Mouse (Mus musculus): ENCODE results near the gene Ide. TPM values are rescaled to one million over a fixed set of nuclear protein-coding genes. Genes with fewer than 3 reads are reported as not detected.

Ide gene
- polyA plus RNA-seq (2017; shearing (Covaris generic)) = 10 to 100 TPM; 62.6 to 67.5 TPM

- ATAC-seq = no peak
Observed at GRCm38 (mm10) chr19:37337752-37338151, at the start of gene Ide. Ide (minus strand) TSS chr19:37337852.

GRCm38 (mm10) chr19:37386126-37386525, 48.5 kb upstream of the Ide start:
- ATAC-seq = no peak

- no peak for ATAC-seq
Observed at GRCm38 (mm10) chr19:37378816-37379215, 41.2 kb upstream of the Ide start.

GRCm38 (mm10) chr19:37377404-37377990, 39.8 kb upstream of the Ide start:
- no peak for ATAC-seq

- ATAC-seq = no peak
Observed at GRCm38 (mm10) chr19:37376841-37377240, 39.2 kb upstream of the Ide start.

GRCm38 (mm10) chr19:37375755-37376615, 38.3 kb upstream of the Ide start, which contains the start of gene Kif11:
Kif11 (plus strand) TSS chr19:37376403.
- peak; percentile 92 for ATAC-seq

- ATAC-seq = no peak
Observed at GRCm38 (mm10) chr19:37374941-37375754, 37.5 kb upstream of the Ide start.

- no peak for ATAC-seq
Observed at GRCm38 (mm10) chr19:37370356-37370755, 32.7 kb upstream of the Ide start.

GRCm38 (mm10) chr19:37369921-37370320, 32.3 kb upstream of the Ide start:
- ATAC-seq = no peak

GRCm38 (mm10) chr19:37368990-37369389, 31.3 kb upstream of the Ide start:
- no peak for ATAC-seq

- no peak for ATAC-seq
Observed at GRCm38 (mm10) chr19:37363128-37363939, 25.7 kb upstream of the Ide start.

- ATAC-seq = no peak
Observed at GRCm38 (mm10) chr19:37362545-37362944, 24.9 kb upstream of the Ide start.

GRCm38 (mm10) chr19:37360044-37360443, 22.4 kb upstream of the Ide start:
- ATAC-seq = no peak

- no peak for ATAC-seq
Observed at GRCm38 (mm10) chr19:37353331-37353730, 15.7 kb upstream of the Ide start.

- ATAC-seq = no peak
Observed at GRCm38 (mm10) chr19:37352756-37353155, 15.1 kb upstream of the Ide start.

- ATAC-seq = no peak
Observed at GRCm38 (mm10) chr19:37348952-37349351, 11.3 kb upstream of the Ide start.

GRCm38 (mm10) chr19:37348331-37348730, 10.7 kb upstream of the Ide start:
- ATAC-seq = no peak

- ATAC-seq = no peak
Observed at GRCm38 (mm10) chr19:37346258-37346657, 8.6 kb upstream of the Ide start.

GRCm38 (mm10) chr19:37343899-37344298, 6.2 kb upstream of the Ide start:
- ATAC-seq = no peak

GRCm38 (mm10) chr19:37340931-37341330, 3.3 kb upstream of the Ide start:
- ATAC-seq = no peak

GRCm38 (mm10) chr19:37340495-37340894, 2.8 kb upstream of the Ide start:
- no peak for ATAC-seq

GRCm38 (mm10) chr19:37335392-37335791, 2.3 kb downstream of the Ide start:
- ATAC-seq = no peak

Data from activated CD4-positive, CD25-positive, alpha-beta regulatory T cell, adult 4 months (primary cell).